ENCODE assay signal across 8 mouse cellular contexts in genomic region chr2:146633329-146634070, GRCm38 (mm10).
DNase-seq lines count a peak whose midpoint lies in the region; ATAC-seq and TF ChIP-seq lines count a peak whose summit lies in the region.

No protein-coding gene starts in this region.

- no peaks in the 10 kb centered on the region for H3K9me3 ChIP-seq in heart, embryonic 12.5 days (replicated peaks)
- H3K9me3 ChIP-seq in forebrain, postnatal 0 days (ENCODE audit: low read length), result no peaks in the 10 kb centered on the region

- no peak overlapping the region for H3K4me2 ChIP-seq in heart, embryonic 12.5 days
- no peak overlapping the region for H3K4me2 ChIP-seq in forebrain, postnatal 0 days (ENCODE audit: low read depth)

- DNase-seq in heart, adult 11 months, result peak; percentile 80
- peak; percentile 48 for DNase-seq in c-Kit-positive CD71-positive TER-119-negative erythroid progenitor cells, embryonic 14.5 days (ENCODE audit: low read depth)
- peak; percentile 90 for DNase-seq in forebrain, postnatal 0 days
- peak; percentile 66 for DNase-seq in hindlimb bud, embryonic 11.5 days (ENCODE audit: extremely low spot score, low read depth, low spot score)
- DNase-seq in left cerebral cortex, adult 18-20 months (ENCODE audit: low spot score in 2 of 2), result peak; percentile 72 to 81
- DNase-seq in mesoderm, embryonic 11.5 days (ENCODE audit: low read depth, low spot score), result peak; percentile 87
- DNase-seq in spleen, adult 12 weeks (ENCODE audit: low spot score), result peak; percentile 7

- TF ChIP-seq CTCF in forebrain, postnatal 0 days (IDR thresholded peaks at IDR 0.05; ENCODE audit: low read depth), result peak; percentile 89

- peaks cover 13% of the 10 kb centered on the region; the same call in 1 of the 2 replicates for H3K27me3 ChIP-seq in heart, embryonic 12.5 days (replicated peaks)
- H3K27me3 ChIP-seq in forebrain, postnatal 0 days (ENCODE audit: insufficient read depth, low read length), result no peaks in the 10 kb centered on the region

- no peak overlapping the region for H3K9ac ChIP-seq in heart, embryonic 12.5 days
- H3K9ac ChIP-seq in forebrain, postnatal 0 days, result no peak overlapping the region

- H3K4me1 ChIP-seq in heart, embryonic 12.5 days (replicated peaks), result no peaks in the 10 kb centered on the region
- no peaks in the 10 kb centered on the region for H3K4me1 ChIP-seq in forebrain, postnatal 0 days (ENCODE audit: insufficient read depth)

- no peaks in the 10 kb centered on the region for H3K36me3 ChIP-seq in heart, embryonic 12.5 days
- H3K36me3 ChIP-seq in forebrain, postnatal 0 days (ENCODE audit: insufficient read depth), result no peaks in the 10 kb centered on the region

- WGBS in heart, embryonic 12.5 days, result 41% methylated on average over 16 of the region's 16 CpGs
- WGBS in forebrain, postnatal 0 days, result 46% methylated on average over 16 of the region's 16 CpGs

- H3K27ac ChIP-seq in heart, embryonic 12.5 days (ENCODE audit: poor library complexity, severe bottlenecking), result no peak overlapping the region
- H3K27ac ChIP-seq in forebrain, postnatal 0 days (ENCODE audit: low read depth, low read length), result no peak overlapping the region

- no peak overlapping the region for H3K4me3 ChIP-seq in heart, embryonic 12.5 days
- H3K4me3 ChIP-seq in forebrain, postnatal 0 days (ENCODE audit: low read depth, low read length), result no peak overlapping the region

- no peak for ATAC-seq in heart, embryonic 12.5 days (ENCODE audit: insufficient number of reproducible peaks, low FRiP score)
- peak; percentile 85 for ATAC-seq in forebrain, postnatal 0 days

Comparison
In these comparisons a context has a peak if more than half of its experiments do, and no peak if none do; other contexts are left out.
1. DNase-seq: peak in every context shown above with its lines; median percentile 90 in forebrain, postnatal 0 days; 87 in mesoderm, embryonic 11.5 days; 80 in heart, adult 11 months; 76 in left cerebral cortex, adult 18-20 months; 66 in hindlimb bud, embryonic 11.5 days; 48 in c-Kit-positive CD71-positive TER-119-negative erythroid progenitor cells, embryonic 14.5 days; 7 in spleen, adult 12 weeks.